Mouse (Mus musculus) gastrocnemius, postnatal 14 days (tissue): ENCODE results near the gene Elavl1. TPM values are rescaled to one million over a fixed set of nuclear protein-coding genes. Genes with fewer than 3 reads are reported as not detected.

Experiments
- DNase-seq: peaks from one replicate; pipeline ENCODE4 v3.0.0; 2021; ENCODE audit warnings: mixed read lengths
- intact Hi-C: fragments of 180-260 bp; cut with DNase I; formaldehyde crosslinking; loops from one replicate; pipeline ENCODE4 v1.15.1; 2025; ENCODE audit warnings: low total_unique reads
- total RNA-seq, 2 experiments: library from RNA; stranded (reverse); gene quantifications; 2 replicates each; pipeline ENCODE4 v1.2.3; 2021

Elavl1 gene
- total RNA-seq, 2 experiments from 2014 or later = 42.6 to 47.7 TPM

DNA sequence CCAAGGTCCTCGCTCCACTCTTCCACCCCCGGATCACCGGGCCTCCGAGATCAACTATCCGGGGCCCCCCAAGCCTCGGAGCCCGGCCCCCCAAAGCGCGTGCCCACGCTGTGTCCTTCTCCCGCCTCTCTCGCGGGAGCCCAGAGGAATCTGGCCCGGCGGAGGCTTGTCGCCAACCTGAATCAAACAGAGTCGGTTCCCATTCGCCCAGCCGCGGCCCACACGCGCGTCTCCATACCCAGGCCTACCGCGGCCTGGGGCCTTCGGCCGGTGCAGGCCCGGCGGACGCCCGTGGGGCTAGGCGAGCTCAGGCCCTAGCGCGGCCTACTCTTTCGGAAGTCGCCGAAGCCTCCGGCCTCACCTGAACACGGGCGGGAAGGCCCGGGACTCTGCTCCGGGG, 688 bp downstream of the Elavl1 start:
- peak; percentile 42 for DNase-seq
- intact Hi-C loops = loop anchor here (5.0 kb wide), 3 partner anchors 42 to 62 kb away; no protein-coding TSS in a partner anchor

- intact Hi-C loops = loop anchor here (5.0 kb wide), 3 partner anchors 42 to 62 kb away; no protein-coding TSS in a partner anchor
These were observed 1.3 kb downstream of the Elavl1 start for GRCm38 (mm10) chr8:4323917-4324316.

DNA sequence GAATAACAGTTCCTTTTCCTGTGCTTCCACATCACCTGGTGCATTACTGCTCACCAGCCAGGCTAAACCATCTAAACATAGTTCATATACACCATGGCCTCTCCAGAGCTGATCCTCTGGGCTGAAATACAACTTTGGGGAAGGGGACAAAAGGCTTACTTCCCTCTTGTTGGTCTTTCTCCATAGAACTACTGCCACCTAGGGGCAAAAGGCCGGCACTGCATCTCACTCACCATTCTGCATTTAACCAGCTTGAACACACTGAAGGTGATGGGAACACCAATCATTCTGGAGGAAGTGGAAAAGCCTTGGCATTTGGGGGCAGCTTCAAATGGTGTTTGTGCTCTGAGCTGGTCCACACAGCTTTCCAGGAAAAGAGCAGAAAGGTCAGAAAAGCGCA, 2.7 kb downstream of the Elavl1 start:
- peak; percentile 67 for DNase-seq
- intact Hi-C loops = loop anchor here (5.0 kb wide), 3 partner anchors 40 to 60 kb away; no protein-coding TSS in a partner anchor

More at GRCm38 (mm10) chr8:4323917-4324316, 1.3 kb downstream of the Elavl1 start:
- DNase-seq = no peak

DNA sequence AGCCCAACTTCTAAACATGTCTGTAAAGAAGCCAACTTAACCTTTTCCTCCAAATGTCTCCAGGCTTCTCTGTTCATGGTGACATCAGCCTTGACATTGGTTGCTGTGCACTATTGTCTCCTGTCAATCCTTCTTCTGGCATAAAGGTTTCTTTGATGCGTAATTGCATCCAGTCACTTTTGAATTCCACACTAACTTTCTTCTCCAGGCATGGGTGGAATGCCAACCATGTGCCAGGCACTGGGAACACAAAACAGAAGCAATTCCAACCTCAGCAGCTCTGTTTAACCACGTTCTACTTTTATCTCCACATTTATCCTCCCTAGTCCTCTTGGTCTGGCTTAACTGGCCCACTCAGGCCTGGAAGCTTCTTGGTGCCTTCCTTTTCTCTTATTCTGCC, 4.2 kb downstream of the Elavl1 start:
- intact Hi-C loops = loop anchor here (5.0 kb wide), 3 partner anchors 39 to 59 kb away; no protein-coding TSS in a partner anchor

GRCm38 (mm10) chr8:4320404-4320803, 4.8 kb downstream of the Elavl1 start:
- intact Hi-C loops = loop anchor here (5.0 kb wide), 3 partner anchors 38 to 58 kb away; no protein-coding TSS in a partner anchor
- no peak for DNase-seq

More for the DNA sequence above, 4.2 kb downstream of the Elavl1 start:
- no peak for DNase-seq

DNA sequence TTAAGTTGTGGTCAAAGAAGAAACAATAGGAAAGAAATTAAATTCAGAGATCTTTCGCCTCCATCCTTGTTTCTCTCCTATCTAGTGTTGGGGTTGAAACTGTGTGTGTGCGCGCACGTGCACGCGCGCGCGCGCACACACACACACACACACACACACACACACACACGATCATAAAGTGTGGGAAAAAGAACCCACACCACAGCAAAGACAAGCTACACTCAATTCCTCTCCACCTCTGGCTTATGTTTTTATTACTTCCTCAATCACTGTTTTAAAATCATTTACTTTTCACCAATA, 5.7 kb downstream of the Elavl1 start:
- DNase-seq = no peak
- intact Hi-C loops = no loop called here

GRCm38 (mm10) chr8:4318796-4319572, 6.2 kb downstream of the Elavl1 start:
- no peak for DNase-seq
- intact Hi-C loops = no loop called here

DNA sequence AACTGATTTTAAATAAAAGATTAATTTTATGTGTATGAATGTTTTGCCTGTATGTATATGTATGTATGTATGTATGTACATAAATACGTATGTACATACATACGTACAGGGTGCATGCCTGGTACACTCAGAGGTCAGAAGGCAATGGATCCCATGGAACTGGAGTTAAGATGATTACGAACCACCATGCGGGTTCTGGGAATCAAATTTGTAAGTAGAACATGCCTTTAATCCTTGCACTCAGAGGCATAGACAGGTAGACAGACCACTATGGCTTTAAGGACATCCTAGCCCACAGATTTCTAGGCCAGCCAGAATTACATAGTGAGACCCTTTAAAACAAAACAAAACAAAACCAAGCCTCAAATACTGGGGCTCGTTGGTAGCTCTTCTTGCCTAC, 7.1 kb downstream of the Elavl1 start:
- intact Hi-C loops = no loop called here
- no peak for DNase-seq

DNA sequence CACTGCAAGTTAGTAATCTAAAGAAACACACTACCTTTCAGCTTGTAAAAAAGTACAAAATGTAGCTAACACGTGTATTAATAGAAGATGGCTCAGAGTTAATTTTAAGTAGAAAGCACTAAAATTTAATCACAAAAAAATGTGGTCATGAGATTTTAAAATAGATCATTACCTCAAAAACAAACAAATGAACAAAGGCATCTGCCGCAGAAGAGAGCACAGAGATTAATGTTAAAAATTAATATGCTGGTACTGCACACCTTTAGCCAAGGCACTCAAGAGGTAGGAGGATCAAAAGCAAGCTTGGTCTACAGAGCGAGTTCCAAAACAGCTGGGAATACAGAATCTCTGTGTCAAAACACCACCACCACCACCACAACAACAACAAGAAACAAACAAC, 10.4 kb downstream of the Elavl1 start:
- intact Hi-C loops = no loop called here
- DNase-seq = no peak

DNA sequence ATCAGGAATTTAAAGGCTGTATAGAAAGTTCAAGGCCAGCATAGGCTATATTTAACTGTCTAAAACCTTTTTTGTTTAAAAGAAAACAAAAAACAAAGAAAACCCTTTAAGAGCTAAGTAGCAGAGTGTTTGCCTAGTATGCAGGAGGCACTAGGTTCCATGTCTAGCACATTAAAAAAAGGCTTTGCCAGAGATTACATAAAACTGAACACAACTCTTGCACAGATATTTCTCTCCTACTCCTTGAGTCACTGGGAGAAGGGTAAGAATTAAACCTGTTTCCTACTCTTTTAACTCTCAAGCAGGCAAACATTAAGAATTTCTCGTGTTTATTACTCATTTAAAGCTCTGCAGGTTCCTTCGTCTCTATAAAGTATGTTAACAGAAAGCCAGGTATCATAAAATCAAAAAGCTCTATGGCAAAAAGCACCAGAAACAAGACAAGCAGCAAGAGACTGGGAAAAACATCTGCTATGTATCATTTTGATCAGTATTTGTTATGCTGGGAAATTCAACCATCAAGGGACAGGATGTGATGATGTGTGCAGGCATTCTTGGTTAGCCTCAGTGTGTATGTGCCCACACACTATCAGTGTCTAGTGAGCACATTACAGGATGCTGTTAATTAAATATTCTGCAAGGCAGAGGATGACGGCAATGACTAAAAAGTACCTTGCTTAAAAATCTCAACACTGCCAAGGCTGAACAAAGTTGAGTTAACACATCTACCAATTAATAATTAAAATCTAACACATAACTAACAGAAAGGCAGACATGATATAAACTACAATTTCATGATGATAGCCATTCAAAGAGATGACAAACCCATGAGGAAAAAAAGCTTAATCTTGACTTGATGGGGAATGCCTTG, 11.7 kb downstream of the Elavl1 start:
- intact Hi-C loops = no loop called here

DNA sequence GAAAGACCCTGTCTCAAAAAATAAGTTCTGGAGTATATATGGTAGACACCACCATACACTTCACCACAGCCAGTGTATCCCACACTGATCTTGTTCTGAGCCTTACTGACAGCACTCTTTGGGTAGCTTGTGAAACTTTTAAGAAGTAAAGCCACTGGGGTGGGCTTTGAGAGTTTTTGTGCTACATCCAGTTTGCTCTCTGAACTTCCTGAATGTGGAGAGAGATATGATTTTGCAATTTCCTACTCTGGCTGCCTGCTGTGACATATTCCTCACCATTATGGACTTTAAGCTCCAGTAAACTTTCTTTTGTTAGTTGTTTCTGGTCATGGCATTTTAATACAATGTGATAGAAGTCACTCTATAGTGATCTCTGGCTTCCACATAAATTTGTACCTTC, 13.1 kb downstream of the Elavl1 start:
- intact Hi-C loops = no loop called here
- DNase-seq = no peak

More for the DNA sequence above, 11.7 kb downstream of the Elavl1 start:
- DNase-seq = no peak

GRCm38 (mm10) chr8:4305838-4306237, 19.4 kb downstream of the Elavl1 start:
- DNase-seq = no peak
- intact Hi-C loops = no loop called here

GRCm38 (mm10) chr8:4304124-4304547, 21.1 kb downstream of the Elavl1 start:
- no peak for DNase-seq
- intact Hi-C loops = no loop called here

DNA sequence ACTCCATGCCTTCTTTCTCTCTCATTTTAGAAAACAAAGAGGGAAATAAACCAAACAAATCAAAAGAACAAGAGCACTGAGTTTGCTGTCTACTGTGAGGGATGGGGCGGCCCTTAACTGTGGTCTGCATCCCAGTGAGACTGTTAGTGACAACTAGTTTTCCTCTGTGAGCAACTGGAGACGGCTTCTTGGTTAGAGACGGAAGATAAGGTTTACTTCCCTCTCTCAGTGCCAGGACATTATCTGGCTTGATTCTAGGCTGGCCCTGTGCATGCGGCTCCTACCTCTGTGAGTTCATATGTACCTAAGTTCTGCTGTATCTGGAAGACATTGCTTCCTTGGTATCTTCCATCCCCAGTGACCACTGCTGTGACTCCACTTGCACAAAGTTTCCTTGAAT, 27.4 kb downstream of the Elavl1 start:
- no peak for DNase-seq
- intact Hi-C loops = no loop called here

GRCm38 (mm10) chr8:4292738-4293137, 32.5 kb downstream of the Elavl1 start:
- no peak for DNase-seq
- intact Hi-C loops = no loop called here

GRCm38 (mm10) chr8:4276111-4276465, 49.1 kb downstream of the Elavl1 start:
- intact Hi-C loops = no loop called here
- DNase-seq = no peak

- DNase-seq = peak; percentile 96
- intact Hi-C loops = no loop called here
These were observed 49.7 kb downstream of the Elavl1 start, which contains the start of gene Timm44 for GRCm38 (mm10) chr8:4275275-4276110. Gene Timm44 (minus strand): TSS chr8:4275913.

- intact Hi-C loops = no loop called here
- no peak for DNase-seq
These were observed 55.6 kb downstream of the Elavl1 start for GRCm38 (mm10) chr8:4269609-4270008.

GRCm38 (mm10) chr8:4267627-4268026, 57.6 kb downstream of the Elavl1 start:
- intact Hi-C loops = no loop called here
- no peak for DNase-seq
